Mouse (Mus musculus): ENCODE data around the gene Surf1.

- TF ChIP-seq CTCF (IDR thresholded peaks at IDR 0.05; ENCODE audit: control insufficient read depth, insufficient read depth, insufficient replicate concordance, low read depth, low read length) = no peak
- TF ChIP-seq POLR2A (IDR thresholded peaks at IDR 0.05; ENCODE audit: control insufficient read depth, low read depth, low read length) = no peak
Observed at GRCm38 (mm10) chr2:26916738-26917137, 408 bp upstream of the Surf1 start.
